Mouse (Mus musculus): ENCODE results near the gene Nfkbil1. TPM values are rescaled to one million over a fixed set of nuclear protein-coding genes. Genes with fewer than 3 reads are reported as not detected.
A peak's percentile ranks its signal among the peaks of the same experiment; 100 is the strongest.

Gene Nfkbil1
- polyA plus RNA-seq, 1 experiment from 2014 or later = 4.1 TPM

DNA sequence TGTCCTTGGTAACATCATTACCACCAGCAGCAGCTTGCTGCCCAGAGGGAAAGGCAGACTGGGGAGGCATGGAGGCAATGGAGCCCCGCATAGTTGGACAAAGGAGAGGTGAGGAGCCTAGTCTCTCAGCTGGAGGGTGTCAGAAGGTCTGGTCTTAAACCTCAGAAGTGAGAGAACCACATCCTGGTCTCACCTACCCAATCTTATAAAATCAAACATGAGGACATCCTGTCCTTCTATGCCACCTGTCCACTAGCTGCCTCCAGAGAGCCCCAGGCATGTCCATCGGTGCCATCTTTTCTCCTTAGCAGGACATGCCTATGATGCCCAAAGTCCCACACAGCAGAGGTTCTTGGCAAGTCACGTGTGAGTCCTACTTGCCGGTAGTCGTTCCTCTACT lies 55.5 kb downstream of the Nfkbil1 start:
- H3K4me1 ChIP-seq (ENCODE audit: insufficient read depth) = 0 out of 2 replicates have a peak, but pooled peaks cover 4% of the 10 kb centered on the region
- WGBS (ENCODE audit: insufficient replicate concordance) = 74% methylated on average over 5 of the region's 5 CpGs
- ATAC-seq = no peak
- H3K9ac ChIP-seq (replicated peaks) = no peak overlapping the region
- no peak overlapping the region for H3K4me3 ChIP-seq (ENCODE audit: low read depth, low read length)
- H3K27me3 ChIP-seq (ENCODE audit: insufficient read depth, low read length) = no peaks in the 10 kb centered on the region
- H3K36me3 ChIP-seq (replicated peaks; ENCODE audit: insufficient read depth, low read length) = no peaks in the 10 kb centered on the region
- no peak overlapping the region for H3K27ac ChIP-seq (ENCODE audit: low read depth)
- H3K9me3 ChIP-seq (ENCODE audit: low read length) = no peaks in the 10 kb centered on the region
- no peak for TF ChIP-seq CTCF (IDR thresholded peaks at IDR 0.05; ENCODE audit: low read depth)
- no peak for TF ChIP-seq EP300 (IDR thresholded peaks at IDR 0.05; ENCODE audit: low read depth)
- no peak overlapping the region for H3K4me2 ChIP-seq (ENCODE audit: low read depth, low read length)
- no peak for DNase-seq

DNA sequence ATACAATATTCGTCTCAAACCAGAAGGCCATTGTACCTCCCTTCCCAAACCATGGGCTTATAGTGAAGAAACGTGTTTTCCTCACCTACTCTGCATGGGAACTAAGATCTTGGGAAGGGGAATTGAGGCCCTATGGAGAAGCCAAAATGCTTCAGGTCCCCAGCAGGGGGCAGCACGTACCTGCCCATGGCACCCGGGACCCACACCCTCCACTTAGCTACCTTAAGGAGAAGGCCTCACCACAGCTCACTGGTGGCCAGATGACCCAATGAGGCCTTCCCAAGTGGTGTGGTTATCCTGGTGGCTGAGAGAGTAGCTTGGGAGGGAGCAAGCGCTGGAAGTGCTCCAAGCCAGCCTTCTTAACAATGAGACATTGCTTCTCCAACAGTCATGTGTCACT lies 57.1 kb downstream of the Nfkbil1 start:
- peak; percentile 83 for DNase-seq
- H3K27me3 ChIP-seq (ENCODE audit: insufficient read depth, low read length) = no peaks in the 10 kb centered on the region
- WGBS (ENCODE audit: insufficient replicate concordance) = 14% methylated on average over 5 of the region's 5 CpGs
- no peaks in the 10 kb centered on the region for H3K9me3 ChIP-seq (ENCODE audit: low read length)
- no peak overlapping the region for H3K4me3 ChIP-seq (ENCODE audit: low read depth, low read length)
- no peak overlapping the region for H3K4me2 ChIP-seq (ENCODE audit: low read depth, low read length)
- ATAC-seq = peak; percentile 73
- no peak overlapping the region for H3K27ac ChIP-seq (ENCODE audit: low read depth)
- TF ChIP-seq EP300 (IDR thresholded peaks at IDR 0.05; ENCODE audit: low read depth) (no peak), CTCF (IDR thresholded peaks at IDR 0.05; ENCODE audit: low read depth) (peak; percentile 97)
- H3K4me1 ChIP-seq (ENCODE audit: insufficient read depth) = 0 out of 2 replicates have a peak, but pooled peaks cover 4% of the 10 kb centered on the region
- H3K9ac ChIP-seq (replicated peaks) = no peak overlapping the region
- no peaks in the 10 kb centered on the region for H3K36me3 ChIP-seq (replicated peaks; ENCODE audit: insufficient read depth, low read length)

GRCm38 (mm10) chr17:35175968-35176367 lies 59.6 kb downstream of the Nfkbil1 start, which contains the start of gene Aif1:
Aif1 (minus strand) TSS chr17:35176068.
- H3K4me2 ChIP-seq (ENCODE audit: low read depth, low read length) = no peak within 1 kb of the TSS
- 0 out of 2 replicates have a peak, but pooled peaks cover 4% of the 10 kb centered on the region for H3K4me1 ChIP-seq (ENCODE audit: insufficient read depth)
- H3K27me3 ChIP-seq (ENCODE audit: insufficient read depth, low read length) = no peaks in the 10 kb centered on the region
- no peaks in the 10 kb centered on the region for H3K36me3 ChIP-seq (replicated peaks; ENCODE audit: insufficient read depth, low read length)
- WGBS (ENCODE audit: insufficient replicate concordance) = 54% methylated on average over 2 of the region's 2 CpGs
- no peak within 1 kb of the TSS for H3K4me3 ChIP-seq (ENCODE audit: low read depth, low read length)
- DNase-seq (no peak), ATAC-seq (no peak)
- TF ChIP-seq CTCF (IDR thresholded peaks at IDR 0.05; ENCODE audit: low read depth) (no peak), EP300 (IDR thresholded peaks at IDR 0.05; ENCODE audit: low read depth) (no peak)
- H3K27ac ChIP-seq (ENCODE audit: low read depth) = no peak within 1 kb of the TSS
- no peaks in the 10 kb centered on the region for H3K9me3 ChIP-seq (ENCODE audit: low read length)
- no peak within 1 kb of the TSS for H3K9ac ChIP-seq (replicated peaks)

GRCm38 (mm10) chr17:35175382-35175781 lies 60.2 kb downstream of the Nfkbil1 start:
- ATAC-seq (no peak), DNase-seq (no peak)
- Histone ChIP-seq H3K4me3 (ENCODE audit: low read depth, low read length) (no peak overlapping the region), H3K27me3 (ENCODE audit: insufficient read depth, low read length) (no peaks in the 10 kb centered on the region), H3K9me3 (ENCODE audit: low read length) (no peaks in the 10 kb centered on the region), H3K9ac (replicated peaks) (no peak overlapping the region), H3K4me1 (ENCODE audit: insufficient read depth) (0 out of 2 replicates have a peak, but pooled peaks cover 4% of the 10 kb centered on the region), H3K36me3 (replicated peaks; ENCODE audit: insufficient read depth, low read length) (no peaks in the 10 kb centered on the region), H3K27ac (ENCODE audit: low read depth) (no peak overlapping the region), H3K4me2 (ENCODE audit: low read depth, low read length) (no peak overlapping the region)
- 55% methylated on average over 6 of the region's 6 CpGs for WGBS (ENCODE audit: insufficient replicate concordance)
- TF ChIP-seq EP300 (IDR thresholded peaks at IDR 0.05; ENCODE audit: low read depth) = no peak
- TF ChIP-seq CTCF (IDR thresholded peaks at IDR 0.05; ENCODE audit: low read depth) = no peak

GRCm38 (mm10) chr17:35174201-35174977 lies 61.2 kb downstream of the Nfkbil1 start:
- Histone ChIP-seq H3K9me3 (ENCODE audit: low read length) (no peaks in the 10 kb centered on the region), H3K9ac (replicated peaks) (no peak overlapping the region), H3K4me1 (ENCODE audit: insufficient read depth) (0 out of 2 replicates have a peak, but pooled peaks cover 4% of the 10 kb centered on the region), H3K27me3 (ENCODE audit: insufficient read depth, low read length) (no peaks in the 10 kb centered on the region), H3K4me2 (ENCODE audit: low read depth, low read length) (no peak overlapping the region), H3K36me3 (replicated peaks; ENCODE audit: insufficient read depth, low read length) (no peaks in the 10 kb centered on the region), H3K27ac (ENCODE audit: low read depth) (no peak overlapping the region), H3K4me3 (ENCODE audit: low read depth, low read length) (no peak overlapping the region)
- no peak for TF ChIP-seq EP300 (IDR thresholded peaks at IDR 0.05; ENCODE audit: low read depth)
- no peak for TF ChIP-seq CTCF (IDR thresholded peaks at IDR 0.05; ENCODE audit: low read depth)
- WGBS (ENCODE audit: insufficient replicate concordance) = 62% methylated on average over 8 of the region's 8 CpGs
- DNase-seq (no peak), ATAC-seq (no peak)

GRCm38 (mm10) chr17:35173329-35173728 lies 62.3 kb downstream of the Nfkbil1 start:
- no peaks in the 10 kb centered on the region for H3K27me3 ChIP-seq (ENCODE audit: insufficient read depth, low read length)
- TF ChIP-seq EP300 (IDR thresholded peaks at IDR 0.05; ENCODE audit: low read depth) (no peak), CTCF (IDR thresholded peaks at IDR 0.05; ENCODE audit: low read depth) (no peak)
- 0 out of 2 replicates have a peak overlapping the region, but pooled peaks have one; percentile 20 for H3K4me2 ChIP-seq (ENCODE audit: low read depth, low read length)
- ATAC-seq (no peak), DNase-seq (no peak)
- no peaks in the 10 kb centered on the region for H3K36me3 ChIP-seq (replicated peaks; ENCODE audit: insufficient read depth, low read length)
- 55% methylated on average over 3 of the region's 3 CpGs for WGBS (ENCODE audit: insufficient replicate concordance)
- no peaks in the 10 kb centered on the region for H3K9me3 ChIP-seq (ENCODE audit: low read length)
- no peak overlapping the region for H3K9ac ChIP-seq (replicated peaks)
- H3K4me1 ChIP-seq (ENCODE audit: insufficient read depth) = 0 out of 2 replicates have a peak, but pooled peaks cover 4% of the 10 kb centered on the region
- no peak overlapping the region for H3K4me3 ChIP-seq (ENCODE audit: low read depth, low read length)
- H3K27ac ChIP-seq (ENCODE audit: low read depth) = peak overlapping the region; percentile 64

Data from liver, postnatal 0 days (tissue).